Mouse (Mus musculus): ENCODE results near the gene Aarsd1. TPM values are rescaled to one million over a fixed set of nuclear protein-coding genes. Genes with fewer than 3 reads are reported as not detected.

Aarsd1 gene
- polyA plus RNA-seq, 1 experiment: 50.6 TPM

DNA sequence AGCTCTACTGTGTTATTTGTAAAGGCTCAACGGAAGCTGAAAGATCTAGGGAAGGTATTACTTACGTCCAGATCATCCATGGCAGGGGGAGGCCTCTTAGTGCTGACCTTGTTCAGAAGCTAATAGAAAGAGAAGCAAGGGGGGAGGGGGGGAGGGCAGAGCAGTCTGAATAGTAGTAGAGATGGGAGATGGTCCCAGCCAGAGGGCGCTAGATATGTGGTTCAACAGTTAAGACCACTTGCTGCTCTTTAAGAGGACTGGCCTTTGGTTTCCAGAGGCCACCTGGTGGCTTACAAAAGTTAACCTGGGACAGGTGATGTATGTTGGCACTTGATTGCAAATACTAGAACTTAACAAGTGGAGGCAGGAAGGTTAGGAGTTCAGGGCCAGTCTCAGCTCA lies 2.2 kb upstream of the Aarsd1 start:
- Histone ChIP-seq H3K79me3 (ENCODE audit: low read depth) (no peaks in the 10 kb centered on the region), H3K79me2 (ENCODE audit: control insufficient read depth, insufficient read depth) (peaks cover 14% of the 10 kb centered on the region), H3K27me3 (ENCODE audit: control insufficient read depth, insufficient read depth, insufficient read length) (no peaks in the 10 kb centered on the region), H3ac (ENCODE audit: control insufficient read depth, insufficient read length, low read depth) (no peak overlapping the region), H3K36me3 (ENCODE audit: control insufficient read depth, insufficient read depth) (no peaks in the 10 kb centered on the region), H3K4me3 (ENCODE audit: insufficient read depth, poor library complexity, severe bottlenecking) (no peak overlapping the region)
- no peak for TF ChIP-seq CTCF (IDR thresholded peaks at IDR 0.05; ENCODE audit: control insufficient read depth, insufficient read depth, insufficient read length)
- no peak for TF ChIP-seq MYOG (IDR thresholded peaks at IDR 0.05; ENCODE audit: control insufficient read depth, extremely low read depth, insufficient read length)
- TF ChIP-seq MAX (IDR thresholded peaks at IDR 0.05): no peak
- no peak for TF ChIP-seq FOSL1 (IDR thresholded peaks at IDR 0.05; ENCODE audit: insufficient read depth, low read length, poor library complexity, severe bottlenecking)
- no peak for TF ChIP-seq MYOD1 (IDR thresholded peaks at IDR 0.05; ENCODE audit: control insufficient read depth, insufficient read length, low read depth)
- no peak for TF ChIP-seq CEBPB (IDR thresholded peaks at IDR 0.05; ENCODE audit: low read depth)
- TF ChIP-seq USF1 (IDR thresholded peaks at IDR 0.05; ENCODE audit: low read depth): no peak

DNA sequence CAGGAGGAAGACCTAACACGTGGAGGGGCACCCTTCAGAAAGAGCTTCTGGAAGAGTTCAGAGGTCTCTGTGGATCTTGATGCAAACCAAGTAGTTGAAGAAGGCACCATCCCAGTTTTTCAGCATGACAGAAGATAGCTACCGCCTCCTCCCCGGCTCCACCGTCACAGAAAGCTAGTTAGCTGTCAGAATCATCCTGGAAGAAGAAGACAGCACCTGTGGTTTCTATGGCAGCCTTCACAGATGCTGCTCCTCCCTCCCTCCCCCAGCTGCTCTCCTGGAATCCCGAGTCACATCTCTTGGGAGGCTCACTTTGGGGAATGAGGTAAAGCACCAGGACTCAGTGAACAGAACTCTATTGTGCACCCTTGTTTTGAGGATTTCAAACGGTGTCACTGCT lies 1.6 kb upstream of the Aarsd1 start:
- H3K36me3 ChIP-seq (ENCODE audit: control insufficient read depth, insufficient read depth): peaks cover 3% of the 10 kb centered on the region
- TF ChIP-seq CEBPB (IDR thresholded peaks at IDR 0.05; ENCODE audit: low read depth): no peak
- TF ChIP-seq CTCF (IDR thresholded peaks at IDR 0.05; ENCODE audit: control insufficient read depth, insufficient read depth, insufficient read length): no peak
- no peak for TF ChIP-seq FOSL1 (IDR thresholded peaks at IDR 0.05; ENCODE audit: insufficient read depth, low read length, poor library complexity, severe bottlenecking)
- no peak for TF ChIP-seq MYOD1 (IDR thresholded peaks at IDR 0.05; ENCODE audit: control insufficient read depth, insufficient read length, low read depth)
- TF ChIP-seq USF1 (IDR thresholded peaks at IDR 0.05; ENCODE audit: low read depth): no peak
- TF ChIP-seq MYOG (IDR thresholded peaks at IDR 0.05; ENCODE audit: control insufficient read depth, extremely low read depth, insufficient read length): no peak
- TF ChIP-seq MAX (IDR thresholded peaks at IDR 0.05): no peak
- no peaks in the 10 kb centered on the region for H3K79me3 ChIP-seq (ENCODE audit: low read depth)
- no peak overlapping the region for H3ac ChIP-seq (ENCODE audit: control insufficient read depth, insufficient read length, low read depth)
- no peaks in the 10 kb centered on the region for H3K27me3 ChIP-seq (ENCODE audit: control insufficient read depth, insufficient read depth, insufficient read length)
- peaks cover 14% of the 10 kb centered on the region for H3K79me2 ChIP-seq (ENCODE audit: control insufficient read depth, insufficient read depth)
- no peak overlapping the region for H3K4me3 ChIP-seq (ENCODE audit: insufficient read depth, poor library complexity, severe bottlenecking)

DNA sequence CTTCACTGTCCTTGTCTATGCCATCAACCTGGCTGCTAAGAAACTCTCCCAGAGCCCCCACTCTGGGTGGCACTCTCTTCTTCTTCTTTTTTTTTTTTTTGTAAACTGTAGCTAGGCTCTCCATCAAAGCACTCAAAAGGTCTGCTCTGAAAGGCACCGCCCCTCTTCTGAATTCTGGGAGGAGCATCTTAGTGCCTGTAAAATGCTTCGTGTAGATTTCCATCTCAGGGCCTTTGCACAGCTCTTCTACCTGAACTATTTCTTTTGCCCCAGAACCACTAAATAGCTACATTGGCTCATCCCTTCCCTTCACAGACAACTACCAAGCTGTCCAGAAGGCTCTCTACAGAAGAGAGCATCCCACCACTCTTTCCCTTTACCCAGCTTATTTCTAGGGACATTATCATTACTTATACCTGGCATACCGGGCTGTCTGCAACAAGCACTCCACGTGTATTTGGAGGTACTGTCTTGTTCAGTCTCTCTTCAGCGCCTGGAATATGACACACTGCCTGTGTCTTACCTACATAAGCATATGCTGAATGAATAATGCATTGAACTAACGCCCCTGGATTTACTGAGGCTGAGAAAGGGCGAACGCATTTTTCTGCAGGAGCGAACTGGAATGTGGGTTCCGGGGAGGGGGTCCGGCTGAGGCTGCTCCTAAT lies 848 bp downstream of the Aarsd1 start:
- peaks cover 14% of the 10 kb centered on the region for H3K79me2 ChIP-seq (ENCODE audit: control insufficient read depth, insufficient read depth)
- H3ac ChIP-seq (ENCODE audit: control insufficient read depth, insufficient read length, low read depth): peak overlapping the region; percentile 73
- peaks cover 21% of the 10 kb centered on the region for H3K36me3 ChIP-seq (ENCODE audit: control insufficient read depth, insufficient read depth)
- no peak for TF ChIP-seq CTCF (IDR thresholded peaks at IDR 0.05; ENCODE audit: control insufficient read depth, insufficient read depth, insufficient read length)
- TF ChIP-seq USF1 (IDR thresholded peaks at IDR 0.05; ENCODE audit: low read depth): no peak
- no peak for TF ChIP-seq MAX (IDR thresholded peaks at IDR 0.05)
- no peak for TF ChIP-seq CEBPB (IDR thresholded peaks at IDR 0.05; ENCODE audit: low read depth)
- TF ChIP-seq MYOD1 (IDR thresholded peaks at IDR 0.05; ENCODE audit: control insufficient read depth, insufficient read length, low read depth): no peak
- TF ChIP-seq FOSL1 (IDR thresholded peaks at IDR 0.05; ENCODE audit: insufficient read depth, low read length, poor library complexity, severe bottlenecking): no peak
- peak overlapping the region; percentile 84 for H3K4me3 ChIP-seq (ENCODE audit: insufficient read depth, poor library complexity, severe bottlenecking)
- H3K27me3 ChIP-seq (ENCODE audit: control insufficient read depth, insufficient read depth, insufficient read length): no peaks in the 10 kb centered on the region
- H3K79me3 ChIP-seq (ENCODE audit: low read depth): no peaks in the 10 kb centered on the region

DNA sequence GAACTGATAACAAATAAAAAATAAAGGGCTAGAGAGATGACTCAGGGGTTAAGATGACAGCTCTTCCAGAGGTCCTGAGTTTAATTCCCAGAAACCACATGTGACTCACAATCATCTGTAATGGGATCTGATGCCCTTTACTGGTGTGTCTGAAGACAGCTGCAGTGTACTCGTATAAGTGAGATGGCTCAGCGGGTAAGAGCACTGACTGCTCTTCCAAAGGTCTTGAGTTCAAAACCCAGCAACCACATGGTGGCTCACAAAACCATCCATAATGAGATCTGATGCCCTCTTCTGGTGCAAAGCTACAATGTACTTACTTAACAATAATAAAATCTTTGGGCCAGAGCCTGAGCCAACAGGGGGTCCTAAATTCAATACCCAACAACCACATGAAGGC lies 2.1 kb downstream of the Aarsd1 start:
- Histone ChIP-seq H3K4me3 (ENCODE audit: insufficient read depth, poor library complexity, severe bottlenecking) (no peak overlapping the region), H3K36me3 (ENCODE audit: control insufficient read depth, insufficient read depth) (peaks cover 32% of the 10 kb centered on the region)

DNA sequence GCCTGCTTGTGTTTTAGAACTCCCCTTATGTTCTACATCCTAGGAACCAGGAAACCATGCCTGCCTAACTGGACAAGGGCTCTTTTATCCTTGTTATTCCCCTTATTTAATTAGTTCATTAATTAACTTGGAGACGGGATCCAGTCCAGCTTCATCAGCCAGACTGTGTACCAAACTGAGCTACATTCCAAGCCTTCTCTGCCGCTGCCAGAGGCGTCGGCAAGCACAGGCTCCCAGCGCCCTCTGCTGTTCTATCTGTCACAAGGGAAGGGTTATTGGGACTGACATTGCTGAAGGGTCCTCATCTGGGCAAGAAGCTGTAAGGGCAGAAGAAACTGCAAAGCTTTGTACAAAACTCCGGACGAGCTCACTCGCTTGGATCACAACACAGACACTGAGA lies 22.3 kb downstream of the Aarsd1 start:
- no peaks in the 10 kb centered on the region for H3K79me3 ChIP-seq (ENCODE audit: low read depth)
- no peaks in the 10 kb centered on the region for H3K79me2 ChIP-seq (ENCODE audit: control insufficient read depth, insufficient read depth)
- no peak overlapping the region for H3K4me3 ChIP-seq (ENCODE audit: insufficient read depth, poor library complexity, severe bottlenecking)
- H3K27me3 ChIP-seq (ENCODE audit: control insufficient read depth, insufficient read depth, insufficient read length): peaks cover 4% of the 10 kb centered on the region
- no peak overlapping the region for H3ac ChIP-seq (ENCODE audit: control insufficient read depth, insufficient read length, low read depth)
- H3K36me3 ChIP-seq (ENCODE audit: control insufficient read depth, insufficient read depth): no peaks in the 10 kb centered on the region
- TF ChIP-seq CTCF (IDR thresholded peaks at IDR 0.05; ENCODE audit: control insufficient read depth, insufficient read depth, insufficient read length): peak; percentile 30
- no peak for TF ChIP-seq CEBPB (IDR thresholded peaks at IDR 0.05; ENCODE audit: low read depth)

More for the DNA sequence above, 2.1 kb downstream of the Aarsd1 start:
- Histone ChIP-seq H3ac (ENCODE audit: control insufficient read depth, insufficient read length, low read depth) (no peak overlapping the region), H3K27me3 (ENCODE audit: control insufficient read depth, insufficient read depth, insufficient read length) (no peaks in the 10 kb centered on the region), H3K79me3 (ENCODE audit: low read depth) (no peaks in the 10 kb centered on the region), H3K79me2 (ENCODE audit: control insufficient read depth, insufficient read depth) (peaks cover 14% of the 10 kb centered on the region)
- TF ChIP-seq MYOD1 (IDR thresholded peaks at IDR 0.05; ENCODE audit: control insufficient read depth, insufficient read length, low read depth) (peak; percentile 69), MAX (IDR thresholded peaks at IDR 0.05) (peak; percentile 84), CEBPB (IDR thresholded peaks at IDR 0.05; ENCODE audit: low read depth) (no peak), USF1 (IDR thresholded peaks at IDR 0.05; ENCODE audit: low read depth) (peak; percentile 70), FOSL1 (IDR thresholded peaks at IDR 0.05; ENCODE audit: insufficient read depth, low read length, poor library complexity, severe bottlenecking) (peak; percentile 56), CTCF (IDR thresholded peaks at IDR 0.05; ENCODE audit: control insufficient read depth, insufficient read depth, insufficient read length) (no peak), MYOG (IDR thresholded peaks at IDR 0.05; ENCODE audit: control insufficient read depth, extremely low read depth, insufficient read length) (no peak)

DNA sequence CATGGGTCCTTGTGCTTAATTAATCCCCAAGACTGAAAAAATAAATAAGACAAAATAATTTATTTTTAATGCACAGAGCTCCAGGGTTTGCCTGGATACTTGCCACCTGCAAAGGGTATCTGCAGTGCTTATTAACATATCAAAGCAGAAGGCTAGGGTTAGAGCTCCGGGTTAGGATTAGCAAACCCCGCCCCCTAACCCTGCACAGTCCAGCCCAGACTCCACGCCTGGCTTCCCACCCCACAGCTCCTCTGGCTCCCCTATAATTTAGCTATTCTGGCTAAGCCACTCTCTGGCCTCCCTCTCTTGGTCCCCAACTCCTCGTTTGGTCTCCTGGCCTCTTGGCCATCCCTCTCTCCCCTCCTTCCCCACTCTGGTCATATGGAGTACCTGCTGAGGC lies 35.6 kb downstream of the Aarsd1 start:
- no peak overlapping the region for H3ac ChIP-seq (ENCODE audit: control insufficient read depth, insufficient read length, low read depth)
- H3K4me3 ChIP-seq (ENCODE audit: insufficient read depth, poor library complexity, severe bottlenecking): no peak overlapping the region
- H3K79me3 ChIP-seq (ENCODE audit: low read depth): no peaks in the 10 kb centered on the region
- peaks cover 22% of the 10 kb centered on the region for H3K27me3 ChIP-seq (ENCODE audit: control insufficient read depth, insufficient read depth, insufficient read length)
- TF ChIP-seq USF1 (IDR thresholded peaks at IDR 0.05; ENCODE audit: low read depth): no peak
- no peak for TF ChIP-seq MYOD1 (IDR thresholded peaks at IDR 0.05; ENCODE audit: control insufficient read depth, insufficient read length, low read depth)
- TF ChIP-seq MAX (IDR thresholded peaks at IDR 0.05): no peak
- TF ChIP-seq FOSL1 (IDR thresholded peaks at IDR 0.05; ENCODE audit: insufficient read depth, low read length, poor library complexity, severe bottlenecking): no peak
- H3K36me3 ChIP-seq (ENCODE audit: control insufficient read depth, insufficient read depth): no peaks in the 10 kb centered on the region
- H3K79me2 ChIP-seq (ENCODE audit: control insufficient read depth, insufficient read depth): no peaks in the 10 kb centered on the region

Measured in C2C12 (cell line).